Mouse (Mus musculus) forebrain, embryonic 15.5 days (tissue): ENCODE measurements around the gene Clec2g. TPM values are rescaled to one million over a fixed set of nuclear protein-coding genes. Genes with fewer than 3 reads are reported as not detected.

Experiments used
- microRNA-seq: library from miRNA; unstranded; fragments of <30 nt; microRNA quantifications from one replicate; pipeline ENCODE4, GENCODE M21; 2016
- polyA plus RNA-seq: library from polyadenylated mRNA; unstranded; fragments of >200 nt; fragmentation: Nextera tagmentation; extraction: Ambion mirVana; gene quantifications from 2 replicates; pipeline ENCODE4 v1.2.1, GENCODE M21; 2015

Clec2g gene
- polyA plus RNA-seq, 1 experiment from 2014 or later: not detected

Small RNAs within 50 kb of the gene (microRNA-seq; reads per million reads assigned to microRNA genes)
- gene Gm27336: not detected
- not detected for gene Mir7649

Other genes starting within 250 kb of the Clec2g start
- 0.26 TPM in 1 of 2 replicates, not detected in the other for gene Klrb1, start 211.3 kb upstream of the Clec2g start, polyA plus RNA-seq
- gene Klrb1c, start 145.2 kb upstream of the Clec2g start, polyA plus RNA-seq: not detected in 2 replicates
- gene Gm44511, start 108.1 kb upstream of the Clec2g start, polyA plus RNA-seq: not detected in 2 replicates
- not detected in 2 replicates for gene Klrb1b, start 108.0 kb upstream of the Clec2g start, polyA plus RNA-seq
- gene Clec2i, start 46.8 kb upstream of the Clec2g start, polyA plus RNA-seq: not detected in 2 replicates
- 0.46 and 0.60 TPM in 2 replicates for gene BC035044, start 43.3 kb upstream of the Clec2g start, polyA plus RNA-seq
- 0.20 TPM in 1 of 2 replicates, not detected in the other for gene Klrb1f, start 111.5 kb downstream of the Clec2g start, polyA plus RNA-seq
- not detected in 2 replicates for gene Clec2e, start 166.5 kb downstream of the Clec2g start, polyA plus RNA-seq
- gene Clec2d, start 246.2 kb downstream of the Clec2g start, polyA plus RNA-seq: 0.14 TPM in 1 of 2 replicates, not detected in the other